Mouse (Mus musculus): ENCODE results near the gene Dhrs2. TPM values are rescaled to one million over a fixed set of nuclear protein-coding genes. Genes with fewer than 3 reads are reported as not detected.

Gene Dhrs2
- 0.24 and 0.28 TPM in 2 replicates for polyA plus RNA-seq (2015; fragmentation: Nextera tagmentation; extraction: Ambion mirVana)

GRCm38 (mm10) chr14:55221707-55222106 is at the start of gene Dhrs2:
Gene Dhrs2 (plus strand): TSS chr14:55222007.
- H3K4me1 ChIP-seq (replicated peaks; ENCODE audit: control insufficient read depth, insufficient read depth, low read length), result no peaks in the 10 kb centered on the region
- no peak for ATAC-seq (ENCODE audit: low read depth)
- no peaks in the 10 kb centered on the region for H3K27me3 ChIP-seq (ENCODE audit: control insufficient read depth, insufficient read depth, low read depth, low read length)
- H3K36me3 ChIP-seq (ENCODE audit: control insufficient read depth, insufficient read depth, low read length), result no peaks in the 10 kb centered on the region
- WGBS, result 68% methylated on average over 9 of the region's 9 CpGs
- no peak within 1 kb of the TSS for H3K9ac ChIP-seq (ENCODE audit: low read length)
- no peak within 1 kb of the TSS for H3K4me3 ChIP-seq (ENCODE audit: low read length)
- no peaks in the 10 kb centered on the region for H3K9me3 ChIP-seq (ENCODE audit: control insufficient read depth, low read length)
- no peak within 1 kb of the TSS for H3K4me2 ChIP-seq (ENCODE audit: low read depth, low read length)
- H3K27ac ChIP-seq (ENCODE audit: low read length), result no peak within 1 kb of the TSS

GRCm38 (mm10) chr14:55174164-55174563 is 47.6 kb upstream of the Dhrs2 start:
- Histone ChIP-seq H3K9ac (ENCODE audit: low read length) (no peak overlapping the region), H3K9me3 (ENCODE audit: control insufficient read depth, low read length) (no peaks in the 10 kb centered on the region), H3K27me3 (ENCODE audit: control insufficient read depth, insufficient read depth, low read depth, low read length) (no peaks in the 10 kb centered on the region), H3K4me1 (replicated peaks; ENCODE audit: control insufficient read depth, insufficient read depth, low read length) (no peaks in the 10 kb centered on the region), H3K4me2 (ENCODE audit: low read depth, low read length) (no peak overlapping the region), H3K36me3 (ENCODE audit: control insufficient read depth, insufficient read depth, low read length) (no peaks in the 10 kb centered on the region), H3K27ac (ENCODE audit: low read length) (no peak overlapping the region), H3K4me3 (ENCODE audit: low read length) (no peak overlapping the region)
- no peak for ATAC-seq (ENCODE audit: low read depth)
- 26% methylated on average over 6 of the region's 6 CpGs for WGBS

GRCm38 (mm10) chr14:55177274-55177673 is 44.5 kb upstream of the Dhrs2 start:
- no peaks in the 10 kb centered on the region for H3K9me3 ChIP-seq (ENCODE audit: control insufficient read depth, low read length)
- no peaks in the 10 kb centered on the region for H3K27me3 ChIP-seq (ENCODE audit: control insufficient read depth, insufficient read depth, low read depth, low read length)
- no peak overlapping the region for H3K4me3 ChIP-seq (ENCODE audit: low read length)
- no peak overlapping the region for H3K4me2 ChIP-seq (ENCODE audit: low read depth, low read length)
- H3K27ac ChIP-seq (ENCODE audit: low read length), result no peak overlapping the region
- 28% methylated on average over 5 of the region's 5 CpGs for WGBS
- H3K9ac ChIP-seq (ENCODE audit: low read length), result no peak overlapping the region
- H3K36me3 ChIP-seq (ENCODE audit: control insufficient read depth, insufficient read depth, low read length), result no peaks in the 10 kb centered on the region
- no peaks in the 10 kb centered on the region for H3K4me1 ChIP-seq (replicated peaks; ENCODE audit: control insufficient read depth, insufficient read depth, low read length)
- no peak for ATAC-seq (ENCODE audit: low read depth)

- Histone ChIP-seq H3K9ac (ENCODE audit: low read length) (no peak overlapping the region), H3K9me3 (ENCODE audit: control insufficient read depth, low read length) (no peaks in the 10 kb centered on the region), H3K27ac (ENCODE audit: low read length) (no peak overlapping the region), H3K36me3 (ENCODE audit: control insufficient read depth, insufficient read depth, low read length) (no peaks in the 10 kb centered on the region), H3K4me1 (replicated peaks; ENCODE audit: control insufficient read depth, insufficient read depth, low read length) (no peaks in the 10 kb centered on the region), H3K27me3 (ENCODE audit: control insufficient read depth, insufficient read depth, low read depth, low read length) (no peaks in the 10 kb centered on the region), H3K4me2 (ENCODE audit: low read depth, low read length) (no peak overlapping the region), H3K4me3 (ENCODE audit: low read length) (no peak overlapping the region)
- ATAC-seq (ENCODE audit: low read depth), result no peak
- 23% methylated on average over 3 of the region's 3 CpGs for WGBS
Measured at GRCm38 (mm10) chr14:55180951-55181350, 40.9 kb upstream of the Dhrs2 start.

- no peak overlapping the region for H3K4me2 ChIP-seq (ENCODE audit: low read depth, low read length)
- no peaks in the 10 kb centered on the region for H3K9me3 ChIP-seq (ENCODE audit: control insufficient read depth, low read length)
- no peaks in the 10 kb centered on the region for H3K4me1 ChIP-seq (replicated peaks; ENCODE audit: control insufficient read depth, insufficient read depth, low read length)
- no peaks in the 10 kb centered on the region for H3K36me3 ChIP-seq (ENCODE audit: control insufficient read depth, insufficient read depth, low read length)
- H3K4me3 ChIP-seq (ENCODE audit: low read length), result no peak overlapping the region
- no peaks in the 10 kb centered on the region for H3K27me3 ChIP-seq (ENCODE audit: control insufficient read depth, insufficient read depth, low read depth, low read length)
- WGBS, result 87% methylated on average over 3 of the region's 3 CpGs
- no peak overlapping the region for H3K27ac ChIP-seq (ENCODE audit: low read length)
- no peak overlapping the region for H3K9ac ChIP-seq (ENCODE audit: low read length)
- no peak for ATAC-seq (ENCODE audit: low read depth)
Measured at GRCm38 (mm10) chr14:55183231-55183630, 38.6 kb upstream of the Dhrs2 start.

GRCm38 (mm10) chr14:55184640-55185145 is 37.1 kb upstream of the Dhrs2 start:
- H3K27ac ChIP-seq (ENCODE audit: low read length), result no peak overlapping the region
- no peaks in the 10 kb centered on the region for H3K4me1 ChIP-seq (replicated peaks; ENCODE audit: control insufficient read depth, insufficient read depth, low read length)
- H3K36me3 ChIP-seq (ENCODE audit: control insufficient read depth, insufficient read depth, low read length), result no peaks in the 10 kb centered on the region
- H3K9me3 ChIP-seq (ENCODE audit: control insufficient read depth, low read length), result no peaks in the 10 kb centered on the region
- H3K4me2 ChIP-seq (ENCODE audit: low read depth, low read length), result no peak overlapping the region
- H3K27me3 ChIP-seq (ENCODE audit: control insufficient read depth, insufficient read depth, low read depth, low read length), result no peaks in the 10 kb centered on the region
- 81% methylated on average over 3 of the region's 3 CpGs for WGBS
- ATAC-seq (ENCODE audit: low read depth), result no peak
- H3K4me3 ChIP-seq (ENCODE audit: low read length), result no peak overlapping the region
- H3K9ac ChIP-seq (ENCODE audit: low read length), result no peak overlapping the region

GRCm38 (mm10) chr14:55188491-55188890 is 33.3 kb upstream of the Dhrs2 start:
- H3K27me3 ChIP-seq (ENCODE audit: control insufficient read depth, insufficient read depth, low read depth, low read length), result no peaks in the 10 kb centered on the region
- H3K4me2 ChIP-seq (ENCODE audit: low read depth, low read length), result no peak overlapping the region
- H3K4me1 ChIP-seq (replicated peaks; ENCODE audit: control insufficient read depth, insufficient read depth, low read length), result no peaks in the 10 kb centered on the region
- WGBS, result 28% methylated on average over 4 of the region's 4 CpGs
- no peak overlapping the region for H3K9ac ChIP-seq (ENCODE audit: low read length)
- no peaks in the 10 kb centered on the region for H3K9me3 ChIP-seq (ENCODE audit: control insufficient read depth, low read length)
- no peaks in the 10 kb centered on the region for H3K36me3 ChIP-seq (ENCODE audit: control insufficient read depth, insufficient read depth, low read length)
- no peak overlapping the region for H3K27ac ChIP-seq (ENCODE audit: low read length)
- H3K4me3 ChIP-seq (ENCODE audit: low read length), result no peak overlapping the region
- ATAC-seq (ENCODE audit: low read depth), result no peak

GRCm38 (mm10) chr14:55189351-55189769 is 32.4 kb upstream of the Dhrs2 start:
- 36% methylated on average over 9 of the region's 9 CpGs for WGBS
- Histone ChIP-seq H3K27me3 (ENCODE audit: control insufficient read depth, insufficient read depth, low read depth, low read length) (no peaks in the 10 kb centered on the region), H3K4me3 (ENCODE audit: low read length) (no peak overlapping the region), H3K36me3 (ENCODE audit: control insufficient read depth, insufficient read depth, low read length) (no peaks in the 10 kb centered on the region), H3K4me2 (ENCODE audit: low read depth, low read length) (no peak overlapping the region), H3K27ac (ENCODE audit: low read length) (no peak overlapping the region), H3K9me3 (ENCODE audit: control insufficient read depth, low read length) (no peaks in the 10 kb centered on the region), H3K9ac (ENCODE audit: low read length) (no peak overlapping the region), H3K4me1 (replicated peaks; ENCODE audit: control insufficient read depth, insufficient read depth, low read length) (no peaks in the 10 kb centered on the region)
- no peak for ATAC-seq (ENCODE audit: low read depth)

GRCm38 (mm10) chr14:55193354-55193753 is 28.5 kb upstream of the Dhrs2 start:
- Histone ChIP-seq H3K4me1 (replicated peaks; ENCODE audit: control insufficient read depth, insufficient read depth, low read length) (no peaks in the 10 kb centered on the region), H3K36me3 (ENCODE audit: control insufficient read depth, insufficient read depth, low read length) (no peaks in the 10 kb centered on the region), H3K4me3 (ENCODE audit: low read length) (no peak overlapping the region), H3K9ac (ENCODE audit: low read length) (no peak overlapping the region), H3K27me3 (ENCODE audit: control insufficient read depth, insufficient read depth, low read depth, low read length) (no peaks in the 10 kb centered on the region), H3K27ac (ENCODE audit: low read length) (no peak overlapping the region), H3K9me3 (ENCODE audit: control insufficient read depth, low read length) (no peaks in the 10 kb centered on the region), H3K4me2 (ENCODE audit: low read depth, low read length) (no peak overlapping the region)
- WGBS, result 75% methylated on average over 8 of the region's 8 CpGs
- no peak for ATAC-seq (ENCODE audit: low read depth)
